Mouse (Mus musculus): ENCODE results near the gene Iglon5. TPM values are rescaled to one million over a fixed set of nuclear protein-coding genes. Genes with fewer than 3 reads are reported as not detected.

The Iglon5 gene
- total RNA-seq, 4 experiments from 2014 or later = 0.09 to 0.38 (median 0.24) TPM

GRCm38 (mm10) chr7:43465344-43466098, 24.4 kb downstream of the Iglon5 start:
- peak; percentile 88 for DNase-seq (ENCODE audit: low spot score)

DNA sequence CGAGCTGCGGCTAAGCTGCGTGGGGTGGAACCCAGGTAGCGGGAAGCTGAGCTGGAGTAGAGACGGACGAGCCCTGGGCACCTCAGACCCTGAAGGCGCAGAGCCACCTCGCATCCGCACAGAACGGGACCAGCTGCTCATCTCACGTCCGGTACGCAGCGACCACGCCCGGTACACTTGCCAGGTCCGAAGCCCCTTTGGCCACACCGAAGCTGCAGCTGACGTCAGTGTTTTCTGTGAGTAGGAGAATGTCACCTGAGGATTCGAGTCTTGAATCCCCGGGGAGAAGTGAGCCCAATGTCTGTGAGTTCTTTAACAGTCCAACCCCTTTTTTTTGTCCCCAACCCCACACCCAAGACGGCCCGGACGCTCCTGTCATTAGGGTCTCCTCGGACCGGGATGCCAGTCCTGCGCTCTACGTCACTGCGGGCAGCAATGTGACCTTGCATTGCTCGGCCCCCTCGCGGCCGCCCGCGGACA, 25.0 kb downstream of the Iglon5 start:
- no peak for DNase-seq (ENCODE audit: low spot score)

- DNase-seq (ENCODE audit: low spot score) = no peak
Measured at GRCm38 (mm10) chr7:43463976-43464375, 25.9 kb downstream of the Iglon5 start.

DNA sequence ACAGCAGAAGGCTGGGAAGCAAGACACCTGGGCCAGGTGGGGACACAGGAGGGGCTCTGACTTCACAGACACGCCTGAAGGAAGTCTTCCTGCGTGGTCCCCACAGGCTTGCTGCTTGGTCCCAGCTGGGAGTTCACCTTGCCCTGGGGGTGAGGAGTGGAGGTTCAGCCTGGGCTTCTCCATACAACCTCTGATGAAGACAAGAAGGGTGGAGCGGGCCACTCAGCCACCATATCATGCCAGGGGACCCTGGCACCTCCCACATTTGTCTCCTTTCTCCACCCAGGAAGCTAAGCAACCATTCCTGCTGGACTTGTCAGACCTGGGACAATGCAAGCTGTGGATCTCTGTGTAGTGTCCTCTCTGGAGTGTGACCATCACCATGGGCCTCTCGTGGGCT, 27.0 kb downstream of the Iglon5 start, which contains the start of gene Vsig10l:
Vsig10l (plus strand) TSS at position 301 of the 400 bp plus-strand sequence.
- DNase-seq (ENCODE audit: low spot score) = no peak

DNA sequence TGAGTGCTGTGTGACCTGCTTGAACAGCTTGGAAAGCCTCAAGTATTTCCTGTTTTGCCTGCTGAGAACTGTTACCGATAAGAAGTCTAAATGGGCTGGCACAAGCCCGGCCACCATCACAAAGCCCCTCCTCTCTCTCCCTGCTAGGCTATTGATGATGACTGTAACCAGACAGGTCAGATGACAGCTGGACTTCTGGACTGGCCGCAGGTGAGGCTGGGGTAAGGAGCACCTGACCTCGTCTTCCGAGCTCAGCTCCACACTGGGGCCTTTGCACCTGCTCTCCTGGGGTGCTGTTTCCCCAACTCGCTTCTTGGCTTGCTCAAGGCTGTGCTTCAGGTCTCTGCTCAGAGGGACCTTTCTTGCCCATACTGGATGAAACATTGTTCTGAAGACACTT, 35.5 kb downstream of the Iglon5 start:
- no peak for DNase-seq (ENCODE audit: low spot score)

- no peak for DNase-seq (ENCODE audit: low spot score)
Measured at GRCm38 (mm10) chr7:43453599-43454355, 36.1 kb downstream of the Iglon5 start.

- no peak for DNase-seq (ENCODE audit: low spot score)
Measured at GRCm38 (mm10) chr7:43452609-43453008, 37.3 kb downstream of the Iglon5 start.

DNA sequence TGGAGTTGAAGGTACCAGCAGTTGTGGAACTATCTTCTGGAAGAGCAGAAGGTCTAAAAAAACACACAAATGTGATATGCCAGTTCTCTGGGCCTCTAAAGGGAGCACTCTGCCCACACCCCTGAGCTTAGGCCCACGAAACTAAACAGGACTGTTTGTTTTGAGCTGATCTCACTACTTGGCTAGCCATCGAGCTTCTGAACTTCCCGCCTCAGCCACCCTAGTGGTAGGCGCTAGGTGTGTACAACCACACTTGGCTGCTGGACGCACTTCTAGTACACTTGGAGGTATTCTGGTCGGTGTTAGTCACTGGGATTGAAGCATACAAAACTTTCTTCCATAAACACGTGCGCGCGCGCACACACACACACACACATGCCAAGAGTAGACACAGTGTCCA, 38.1 kb downstream of the Iglon5 start:
- DNase-seq (ENCODE audit: low spot score) = no peak

DNA sequence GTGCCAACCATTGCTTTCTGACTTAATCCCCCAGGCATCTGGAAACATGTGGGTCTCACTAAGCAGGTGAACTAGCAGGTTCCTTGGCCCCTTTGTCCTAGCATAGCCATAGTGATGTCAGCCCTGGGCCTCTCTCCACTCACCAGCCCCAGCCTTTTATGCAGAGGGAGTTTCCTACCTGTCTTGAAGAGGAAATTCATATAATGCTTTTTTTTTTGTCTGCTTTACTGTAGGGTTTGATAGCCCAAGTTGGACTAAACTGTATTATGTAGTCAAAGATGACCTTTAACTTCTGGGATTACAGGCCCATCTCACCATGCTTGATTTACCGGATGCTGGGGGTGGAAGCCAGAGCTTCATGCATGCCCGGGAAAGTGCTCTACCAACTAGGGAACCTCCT, 40.1 kb downstream of the Iglon5 start:
- DNase-seq (ENCODE audit: low spot score) = no peak

GRCm38 (mm10) chr7:43448246-43448645, 41.6 kb downstream of the Iglon5 start:
- DNase-seq (ENCODE audit: low spot score) = no peak

- no peak for DNase-seq (ENCODE audit: low spot score)
Measured at GRCm38 (mm10) chr7:43447801-43448200, 42.1 kb downstream of the Iglon5 start.

DNA sequence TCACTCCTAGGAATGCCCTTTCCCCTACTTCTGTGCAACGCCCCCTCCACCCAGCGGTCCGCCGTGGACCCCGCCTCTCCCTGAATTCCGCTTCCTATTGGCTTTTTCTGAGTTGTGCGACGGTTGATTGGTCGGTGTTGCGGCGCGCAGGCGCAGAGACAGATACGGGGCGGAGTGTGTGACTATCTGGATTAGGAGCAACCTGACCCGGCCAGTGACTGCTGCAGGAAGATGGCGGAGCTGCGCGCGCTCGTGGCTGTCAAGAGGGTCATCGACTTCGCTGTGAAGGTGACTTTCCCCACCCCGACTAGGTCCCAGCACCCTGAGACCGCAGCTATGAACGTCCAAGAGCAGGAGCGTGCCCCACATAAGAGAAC, 46.0 kb downstream of the Iglon5 start, which contains the start of the genes Etfb and Gm45233:
Etfb (plus strand) TSS at position 167 of the 377 bp plus-strand sequence.
Gm45233 (plus strand) TSS at position 212 of the 377 bp plus-strand sequence.
- peak; percentile 99 for DNase-seq (ENCODE audit: low spot score)

- peak; percentile 89 for DNase-seq (ENCODE audit: low spot score)
Measured at GRCm38 (mm10) chr7:43443126-43443916, 46.6 kb downstream of the Iglon5 start.

DNA sequence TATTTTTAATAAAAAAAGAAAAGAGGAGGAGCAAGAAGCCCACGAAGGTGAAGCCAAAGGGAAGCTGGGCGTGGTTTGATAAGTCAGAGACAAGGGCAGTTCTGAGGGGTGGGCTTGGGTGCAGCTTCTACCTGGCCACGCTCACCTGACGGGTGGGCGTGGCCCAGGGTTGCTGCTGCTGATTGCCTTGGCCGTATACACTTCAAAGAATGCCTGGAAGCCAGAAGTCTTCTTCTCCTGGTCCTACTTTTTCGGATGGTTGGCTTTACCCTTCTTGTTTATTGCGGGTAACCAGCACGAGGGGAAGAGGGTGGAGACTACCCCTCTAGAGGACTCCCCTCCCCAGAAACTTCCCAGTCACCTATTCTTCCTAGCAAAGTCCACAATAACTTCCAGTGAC, 47.2 kb downstream of the Iglon5 start:
- no peak for DNase-seq (ENCODE audit: low spot score)

DNA sequence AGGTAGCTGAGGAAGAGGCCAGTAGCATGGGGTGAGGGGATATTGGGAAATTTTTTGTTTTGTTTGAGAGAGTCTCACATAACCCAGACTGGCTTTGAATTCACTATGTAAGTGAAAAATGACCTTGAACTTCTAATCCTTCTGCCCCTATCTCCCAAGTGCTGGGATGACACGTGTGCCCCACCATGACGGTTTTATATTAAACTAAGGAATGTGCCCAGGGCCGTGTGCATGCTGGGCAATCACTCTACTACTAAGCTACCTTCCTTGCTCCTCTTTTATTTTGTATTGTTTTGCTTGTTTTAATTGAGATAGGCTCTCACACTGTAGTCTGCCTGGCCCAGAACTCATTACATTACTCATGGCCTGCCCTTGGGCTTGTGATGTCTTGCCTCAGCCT, 48.8 kb downstream of the Iglon5 start:
- no peak for DNase-seq (ENCODE audit: low spot score)

GRCm38 (mm10) chr7:43440482-43440881, 49.4 kb downstream of the Iglon5 start, which contains the start of gene Cldnd2:
Cldnd2 (plus strand) TSS chr7:43440782.
- no peak for DNase-seq (ENCODE audit: low spot score)

GRCm38 (mm10) chr7:43438611-43439010, 51.3 kb downstream of the Iglon5 start:
- no peak for DNase-seq (ENCODE audit: low spot score)

DNA sequence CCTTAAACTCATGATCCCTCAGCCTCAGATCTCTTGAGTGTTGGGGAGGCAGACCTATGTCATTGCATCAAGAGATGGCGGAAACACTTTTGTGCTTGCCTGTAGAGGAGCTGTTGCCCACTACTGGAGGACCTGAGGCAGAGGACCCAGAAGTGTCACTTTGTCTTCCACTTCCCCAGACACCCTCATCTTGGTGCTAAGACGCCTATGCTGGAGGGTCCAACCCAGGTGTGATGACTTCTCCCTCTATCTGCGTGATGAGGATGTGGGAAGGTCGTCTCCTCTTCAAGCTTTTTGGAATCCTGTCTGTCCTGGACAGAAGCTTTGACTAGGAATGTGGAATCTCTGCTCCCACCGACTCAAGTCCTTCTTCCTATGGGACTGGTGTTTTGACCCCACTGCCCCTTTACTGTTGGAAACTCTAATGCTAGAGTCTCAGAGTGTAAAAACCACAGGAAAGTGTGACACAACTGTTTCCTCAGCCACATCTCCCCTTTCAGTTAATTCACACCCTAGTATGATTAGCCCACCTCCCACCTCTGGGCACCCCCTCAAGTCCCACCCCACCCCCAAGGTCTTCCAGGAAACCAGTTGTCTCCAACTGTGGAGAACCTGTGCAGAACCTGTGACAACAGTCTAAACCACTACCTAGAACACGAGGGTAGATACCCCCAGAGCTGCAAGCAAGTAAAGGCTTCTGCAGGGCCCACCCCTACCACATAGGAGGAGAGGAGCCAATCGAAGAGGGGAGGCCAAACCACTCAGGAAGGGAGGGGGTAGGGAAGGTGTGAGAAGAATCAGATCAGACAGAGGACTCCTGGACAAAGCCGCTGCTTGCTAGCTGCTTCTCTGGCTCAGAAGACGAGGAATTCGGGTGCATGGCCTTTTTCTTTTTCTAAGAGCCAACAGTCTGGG, 53.3 kb downstream of the Iglon5 start, which contains the start of gene Nkg7:
Nkg7 (plus strand) TSS at position 733 of the 915 bp plus-strand sequence.
- DNase-seq (ENCODE audit: low spot score) = no peak

GRCm38 (mm10) chr7:43434676-43435075, 55.2 kb downstream of the Iglon5 start:
- no peak for DNase-seq (ENCODE audit: low spot score)

- DNase-seq (ENCODE audit: low spot score) = no peak
Measured at GRCm38 (mm10) chr7:43432891-43433290, 57.0 kb downstream of the Iglon5 start.

GRCm38 (mm10) chr7:43429500-43429899, 60.4 kb downstream of the Iglon5 start:
- no peak for DNase-seq (ENCODE audit: low spot score)

Measured in heart, adult 8-10 months (tissue).